Mouse (Mus musculus): ENCODE data around the gene Cdadc1.

DNA sequence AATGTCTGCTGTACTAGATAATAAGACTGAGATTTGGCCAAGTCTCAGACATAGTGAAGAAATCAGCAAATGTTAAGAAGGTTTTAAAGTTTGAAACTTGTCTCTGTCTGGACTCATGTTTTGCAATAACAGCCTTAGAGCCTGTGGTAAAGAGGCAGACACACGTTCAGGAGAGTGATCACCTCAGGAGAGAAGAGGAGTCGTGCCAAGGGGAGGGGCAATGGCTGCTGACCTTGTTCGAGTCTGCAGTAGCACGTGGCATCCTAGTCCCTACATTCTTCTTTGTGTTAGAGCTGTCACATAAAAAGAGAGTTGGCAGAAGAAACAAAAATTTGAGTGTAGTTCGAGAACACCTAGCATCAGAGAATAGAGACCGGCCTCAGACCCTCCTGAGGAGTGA is 57.0 kb downstream of the Cdadc1 start:
- TF ChIP-seq POLR2A (IDR thresholded peaks at IDR 0.05; ENCODE audit: extremely low read depth, insufficient read depth, low read length) (no peak), CTCF (IDR thresholded peaks at IDR 0.05; ENCODE audit: extremely low read depth, insufficient read depth, low read length) (no peak)
